Mouse (Mus musculus) myocyte (in vitro differentiated cells): ENCODE measurements at regions not wholly inside any gene's neighbourhood (a gene's known extent, or its start where the extent isn't known, plus 50 kb on each side); places are given as distances from the start of the nearest gene placed in this dataset.

ENCODE experiments used
- MAX ChIP-seq: IDR thresholded peaks from one replicate; pipeline ENCODE4 v1.6.1; 2011; ENCODE audit warnings: low read depth, mild to moderate bottlenecking, control low read depth
- POLR2A ChIP-seq: IDR thresholded peaks from one replicate; pipeline ENCODE4 v1.6.1; 2011; ENCODE audit warnings: low read depth, mild to moderate bottlenecking, control low read depth, moderate library complexity; ENCODE audit not compliant: insufficient read length

DNA sequence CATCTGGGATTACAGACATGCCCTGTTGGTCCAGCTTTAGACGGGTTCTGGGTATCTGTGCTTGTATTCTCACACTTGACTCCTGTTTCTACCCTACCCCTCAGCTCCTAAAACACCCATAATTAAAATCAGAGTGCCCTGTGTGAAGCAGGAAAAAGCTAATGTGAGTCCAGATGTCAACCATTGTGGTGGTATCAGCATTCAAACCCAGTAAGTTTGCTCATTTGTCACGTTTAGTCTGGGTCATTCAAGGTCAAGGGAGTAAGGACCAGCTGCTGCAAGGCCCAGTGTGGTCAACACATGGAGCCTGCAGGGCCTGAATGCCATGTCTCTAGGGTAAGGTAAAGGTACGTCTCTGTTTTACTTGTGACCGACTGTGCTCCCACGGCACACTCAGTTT, 188.9 kb downstream of the Uaca start:
- no peak for TF ChIP-seq MAX
- TF ChIP-seq POLR2A: no peak
